Mouse (Mus musculus) liver (tissue): ENCODE measurements around the gene Tnfsf18.

Experiments used
- DNase-seq: peaks from one replicate; pipeline ENCODE4 v3.0.0-alpha.2; 2020; ENCODE audit warnings: mixed read lengths

Tnfsf18 gene

DNA sequence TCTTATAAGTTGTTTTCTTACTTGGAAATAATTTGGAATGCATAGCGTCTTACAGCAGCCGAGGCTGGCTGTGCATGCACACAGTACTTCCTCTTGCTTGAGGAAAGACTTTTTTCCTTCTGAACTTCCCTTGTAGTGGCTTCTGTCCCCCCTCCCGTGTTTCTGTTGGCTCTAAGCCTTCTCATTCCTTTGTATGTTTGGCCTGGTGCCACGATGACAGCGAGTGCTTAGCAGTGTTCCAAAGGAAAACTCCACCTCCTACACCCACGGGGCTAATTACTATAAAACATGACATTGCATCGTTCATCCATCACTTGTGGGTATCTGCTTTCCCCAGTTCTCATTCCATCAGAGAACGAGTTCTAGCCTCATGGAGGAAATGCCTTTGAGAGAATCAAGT is at the start of gene Tnfsf18:
Tnfsf18 (plus strand) TSS at position 313 of the 400 bp plus-strand sequence.
- peak; percentile 45 for DNase-seq

DNA sequence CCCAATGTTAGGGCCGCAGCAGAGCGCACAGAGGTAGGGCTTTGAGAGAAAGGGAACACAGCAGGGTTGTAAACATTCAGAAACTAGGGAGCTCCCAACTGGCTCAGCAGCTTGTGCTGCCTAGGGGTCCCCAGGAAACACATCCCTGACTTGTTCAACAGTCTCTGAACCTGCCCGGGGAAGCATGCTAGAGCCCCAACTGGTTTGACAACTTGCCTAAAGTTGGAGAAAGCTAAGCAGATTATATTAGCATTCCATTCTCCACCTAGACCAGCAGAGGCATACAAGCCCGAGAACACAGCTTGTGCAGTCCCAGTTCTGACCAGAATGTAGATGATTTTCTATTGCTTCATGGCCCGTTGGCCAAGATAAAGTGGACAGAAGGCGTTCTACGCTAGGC is 49.6 kb upstream of the Tnfsf18 start:
- no peak for DNase-seq

DNA sequence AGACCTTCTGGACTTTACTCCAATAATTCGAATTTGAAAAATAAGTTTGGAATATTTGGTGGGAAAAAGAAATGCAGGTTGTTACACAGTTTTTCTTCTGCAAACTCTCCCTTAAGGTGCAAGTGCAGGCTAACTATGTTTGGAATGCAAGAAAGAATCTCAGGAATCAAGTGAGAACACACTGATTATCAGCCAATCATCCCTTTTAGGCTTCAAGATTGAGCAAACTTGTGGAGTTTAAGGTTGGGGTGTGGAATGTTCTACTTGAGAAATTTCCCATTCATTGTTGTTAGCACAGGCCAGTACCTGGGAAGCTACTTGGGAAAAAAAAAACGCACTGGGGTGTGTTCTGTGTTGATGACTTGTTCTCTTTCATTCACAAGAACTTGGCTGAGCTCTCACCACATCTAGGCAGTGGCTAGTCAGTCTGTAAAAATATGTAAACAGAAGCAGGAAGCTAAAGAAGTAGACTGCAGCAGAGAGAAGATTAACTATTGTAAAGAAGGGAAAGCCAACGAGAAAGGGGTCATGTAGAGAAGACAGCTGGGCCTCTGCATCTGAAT is 42.7 kb upstream of the Tnfsf18 start:
- no peak for DNase-seq

DNA sequence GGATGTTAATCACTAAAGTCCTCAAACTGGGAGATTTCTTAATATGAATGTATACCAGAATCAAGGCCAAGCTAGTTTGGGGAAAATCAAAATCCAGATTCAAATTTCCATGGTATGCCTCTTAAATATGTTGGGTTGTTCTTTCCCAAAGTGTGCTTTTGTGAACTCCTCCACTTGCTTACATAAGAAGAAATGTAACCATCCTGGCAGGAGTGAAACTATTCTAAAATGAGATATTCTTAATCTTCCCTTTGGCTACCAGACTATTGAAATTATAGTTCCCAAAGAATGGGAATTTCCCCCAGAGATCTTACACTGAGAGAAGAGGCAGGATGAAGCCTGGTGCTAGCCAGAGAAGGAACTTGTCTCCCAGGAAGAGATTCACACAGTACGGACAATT is 42.2 kb upstream of the Tnfsf18 start:
- no peak for DNase-seq

DNA sequence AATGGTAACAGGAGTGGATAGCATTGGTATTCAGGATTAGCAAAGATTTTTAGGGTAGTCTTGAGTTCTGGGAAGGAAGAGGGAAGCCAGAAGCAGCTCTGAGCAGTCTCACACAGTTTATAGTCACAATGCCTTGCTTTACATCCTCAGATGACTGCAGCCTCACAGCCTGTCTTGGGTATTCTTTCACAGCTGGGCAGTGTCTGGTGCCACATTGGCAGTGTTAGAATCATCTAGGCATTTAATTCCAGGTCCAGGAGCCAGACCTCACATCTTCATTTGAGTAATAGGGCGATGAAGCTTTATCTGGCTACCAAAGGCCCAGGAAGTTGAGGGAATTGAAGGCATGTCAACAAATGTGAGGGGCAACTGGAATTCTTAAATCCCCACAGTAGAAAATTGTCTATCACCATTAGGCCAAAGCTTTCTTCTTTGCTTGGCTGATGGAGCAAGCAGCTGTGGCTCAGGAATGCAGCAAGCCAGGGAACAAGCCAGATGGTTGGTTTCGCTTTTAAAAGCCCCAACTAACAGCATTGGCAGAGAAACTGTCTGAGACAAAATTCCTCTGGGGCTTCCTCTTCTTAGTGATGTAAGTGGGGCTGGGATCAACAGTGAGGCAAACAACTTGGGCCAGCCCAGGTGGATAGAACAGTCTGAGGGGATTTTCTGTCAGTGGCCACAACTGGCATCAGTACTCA is 30.9 kb upstream of the Tnfsf18 start:
- DNase-seq = no peak

DNA sequence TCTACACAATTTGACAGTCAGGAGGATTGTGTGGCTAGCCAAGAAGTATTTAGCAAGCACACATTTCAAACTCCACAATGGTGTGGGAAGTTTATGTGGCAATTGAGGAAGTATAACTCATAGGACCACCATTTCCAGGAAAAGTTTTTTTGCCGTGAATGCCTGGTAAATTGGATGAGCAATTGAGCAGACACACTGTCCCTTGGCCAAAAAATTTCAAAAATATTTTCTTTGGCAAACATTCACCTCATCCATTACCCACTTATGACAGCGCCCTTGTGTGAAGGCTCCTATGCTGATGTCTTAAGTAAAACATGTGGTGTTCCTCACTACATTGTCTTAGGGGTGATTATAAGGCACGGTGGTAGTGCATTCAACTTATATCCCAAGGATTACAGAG is 17.2 kb upstream of the Tnfsf18 start:
- no peak for DNase-seq

DNA sequence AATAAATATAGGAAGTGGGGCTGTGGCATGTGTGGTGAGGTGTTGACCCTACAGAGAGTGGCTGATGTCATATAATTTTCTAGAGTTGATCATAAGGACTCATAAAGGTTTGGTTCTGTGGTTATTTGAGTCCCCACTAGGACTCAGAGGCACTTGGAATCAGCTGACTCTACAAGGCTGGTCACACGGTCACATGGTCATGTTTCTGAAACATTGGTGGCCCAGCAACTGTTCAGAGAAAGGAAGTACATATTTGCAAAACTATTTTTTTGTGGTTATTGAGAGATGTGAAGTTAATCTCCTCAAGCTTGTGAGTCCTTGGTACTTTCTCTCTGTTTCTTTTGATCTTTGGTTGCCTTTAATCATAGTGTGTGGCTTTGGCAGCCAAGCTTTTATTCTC is 14.6 kb upstream of the Tnfsf18 start:
- DNase-seq = no peak

DNA sequence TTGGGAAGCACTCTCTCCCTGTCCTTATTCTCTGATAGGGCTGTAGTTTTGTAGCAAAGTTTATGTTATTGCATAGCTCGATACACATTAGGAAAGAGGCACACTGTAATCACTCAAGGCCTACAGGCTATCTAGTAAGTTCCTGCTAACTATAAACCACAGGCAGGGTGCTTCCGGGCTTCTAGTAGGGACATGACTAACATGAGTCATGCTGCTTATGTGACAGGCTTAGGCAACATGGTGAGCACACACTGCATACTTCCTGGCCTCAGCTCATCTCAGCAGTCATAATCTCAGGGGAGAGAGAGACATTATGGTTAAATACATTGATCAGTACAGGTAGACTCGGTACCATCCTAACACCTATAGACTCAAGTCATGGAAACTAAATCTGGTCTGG is 12.2 kb upstream of the Tnfsf18 start:
- no peak for DNase-seq

DNA sequence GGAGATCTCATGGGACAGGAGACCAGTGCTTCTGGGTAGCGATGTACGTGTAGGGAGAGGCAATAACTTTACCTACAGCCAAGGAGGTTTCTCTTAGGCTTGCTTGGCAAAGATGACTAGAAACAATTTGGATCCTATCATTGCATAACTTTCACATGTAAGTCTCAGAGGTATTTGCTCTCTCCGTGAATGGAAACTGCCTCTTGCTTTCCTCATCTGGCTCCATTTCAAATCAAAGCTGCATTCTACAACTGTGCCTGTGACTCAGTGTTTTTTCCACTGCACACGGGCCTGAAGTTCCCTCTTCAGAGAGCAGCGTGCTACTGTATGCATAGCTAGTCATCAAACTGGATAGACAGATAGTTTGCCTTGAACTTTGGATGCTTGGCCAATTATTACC is 7.4 kb upstream of the Tnfsf18 start:
- DNase-seq = no peak

DNA sequence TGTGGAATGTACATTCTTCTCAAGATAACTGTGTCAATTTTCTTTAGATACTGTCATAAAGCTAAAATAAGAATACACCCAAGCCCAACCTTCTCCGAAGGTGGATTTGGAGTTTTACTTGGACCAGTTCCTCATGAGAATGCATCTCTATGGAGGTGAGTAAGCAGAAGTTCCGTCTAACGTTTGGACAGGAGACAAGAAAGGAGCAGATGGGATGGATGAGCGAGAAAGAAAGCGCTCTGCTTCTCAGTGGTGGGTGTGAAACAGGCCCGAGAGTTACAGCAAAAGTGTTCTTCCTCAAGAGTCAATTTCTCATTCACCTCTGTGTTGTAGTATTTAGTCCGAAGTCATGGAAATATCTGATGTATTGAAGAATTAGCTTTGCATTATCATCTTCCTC is 2.7 kb upstream of the Tnfsf18 start:
- no peak for DNase-seq

DNA sequence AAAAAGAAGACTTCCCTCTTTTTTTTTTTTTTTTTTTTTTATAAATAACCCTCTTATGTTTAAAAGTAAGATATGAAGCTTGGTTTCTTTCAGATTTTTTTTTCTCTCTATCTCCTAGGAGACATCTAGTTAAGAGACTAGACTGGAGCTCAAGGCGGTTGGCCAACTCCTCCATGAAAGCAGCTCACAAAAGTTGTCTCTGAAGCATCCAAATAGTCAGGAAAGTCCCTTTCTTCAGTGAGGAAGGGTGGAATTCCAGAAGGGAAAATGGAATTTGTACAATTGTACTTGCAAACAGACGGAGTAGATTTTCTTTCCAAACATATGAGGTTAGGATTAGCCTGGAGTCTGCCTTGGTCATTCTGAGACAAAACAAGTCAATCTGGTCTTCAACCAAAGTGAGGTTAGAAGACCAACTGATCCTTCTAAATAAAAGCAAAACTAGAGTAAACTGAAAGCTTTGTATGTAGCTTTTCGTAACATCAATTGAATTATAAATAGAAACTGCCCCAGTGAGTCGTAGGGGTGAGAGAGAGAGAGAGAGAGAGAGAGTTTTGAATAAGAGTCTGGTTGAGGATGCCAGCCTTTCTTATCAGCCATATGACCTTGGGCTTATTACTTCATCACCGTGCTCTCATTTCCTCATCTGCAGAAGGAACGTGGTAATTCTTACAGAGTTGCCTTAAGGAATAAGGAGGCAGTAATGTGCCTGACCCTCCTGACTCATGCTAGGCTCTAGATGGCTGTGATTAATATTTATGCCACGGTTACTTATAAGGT is 2.6 kb downstream of the Tnfsf18 start:
- DNase-seq = no peak

DNA sequence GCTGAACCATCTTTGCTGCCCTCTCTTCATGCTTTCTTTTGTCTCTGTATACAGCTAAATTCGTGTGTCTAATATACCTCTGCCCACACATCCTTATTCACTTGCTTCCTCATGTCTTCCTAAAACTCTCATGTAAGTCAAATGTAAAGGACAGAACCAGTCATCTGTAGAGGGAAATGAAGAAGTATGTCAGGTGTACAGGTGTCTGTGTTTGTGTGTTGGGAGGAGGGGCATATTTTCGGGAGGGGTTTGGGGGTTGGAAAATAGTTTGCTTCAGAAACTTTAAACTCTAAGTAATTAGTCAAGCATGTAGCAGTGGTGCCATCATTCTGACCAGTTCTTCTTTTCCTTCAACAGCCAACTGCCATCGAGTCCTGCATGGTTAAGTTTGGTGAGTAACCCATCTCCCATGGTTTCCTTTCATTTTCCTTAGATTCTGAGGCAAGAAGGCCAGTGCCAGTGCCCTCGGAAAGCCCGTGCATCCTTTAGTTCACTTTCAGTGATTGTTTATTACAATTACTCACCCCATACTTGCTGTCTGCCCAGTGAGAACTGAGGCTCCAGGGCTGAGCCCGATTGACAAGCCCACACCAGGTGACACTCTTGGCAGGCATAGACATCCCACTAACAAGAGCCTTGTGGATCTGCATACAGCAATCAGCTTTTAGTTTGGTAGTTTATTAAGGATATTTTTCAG is 5.8 kb downstream of the Tnfsf18 start:
- DNase-seq = no peak

DNA sequence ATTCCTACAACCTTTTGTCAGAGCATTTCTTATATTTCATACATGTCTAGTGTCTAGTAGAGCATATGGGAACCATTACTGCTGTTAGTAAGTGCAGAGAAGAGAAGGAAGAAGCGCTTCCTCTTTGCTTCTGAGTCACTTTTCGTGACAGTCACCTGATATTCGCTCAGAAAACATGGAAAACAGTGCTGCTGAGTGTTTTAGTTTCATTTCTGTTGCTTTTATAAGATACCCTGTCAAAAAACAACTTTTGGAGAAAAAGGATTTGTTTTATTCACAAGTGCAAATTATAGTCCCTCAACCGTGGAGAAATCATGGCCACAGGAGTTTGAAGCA is 6.3 kb downstream of the Tnfsf18 start:
- DNase-seq = no peak

DNA sequence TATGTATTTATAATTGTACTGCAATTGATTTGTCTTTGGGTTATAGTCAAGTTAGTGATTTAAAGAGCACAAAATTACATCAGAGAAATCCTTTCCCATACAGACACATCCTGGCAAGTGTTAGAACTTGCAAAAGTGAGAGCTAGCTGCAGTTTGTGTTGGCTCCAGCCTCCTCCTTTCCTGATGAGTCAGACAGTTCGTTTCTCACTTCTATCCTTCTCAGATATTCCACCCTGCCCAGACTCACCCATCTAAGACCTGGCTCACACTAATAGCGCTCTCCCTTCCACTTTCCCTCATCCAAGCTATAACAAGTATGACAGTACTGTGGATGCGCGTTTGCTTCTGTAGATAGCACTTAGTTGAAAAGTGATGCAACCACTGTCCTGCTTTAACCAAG is 11.9 kb downstream of the Tnfsf18 start:
- DNase-seq = no peak

DNA sequence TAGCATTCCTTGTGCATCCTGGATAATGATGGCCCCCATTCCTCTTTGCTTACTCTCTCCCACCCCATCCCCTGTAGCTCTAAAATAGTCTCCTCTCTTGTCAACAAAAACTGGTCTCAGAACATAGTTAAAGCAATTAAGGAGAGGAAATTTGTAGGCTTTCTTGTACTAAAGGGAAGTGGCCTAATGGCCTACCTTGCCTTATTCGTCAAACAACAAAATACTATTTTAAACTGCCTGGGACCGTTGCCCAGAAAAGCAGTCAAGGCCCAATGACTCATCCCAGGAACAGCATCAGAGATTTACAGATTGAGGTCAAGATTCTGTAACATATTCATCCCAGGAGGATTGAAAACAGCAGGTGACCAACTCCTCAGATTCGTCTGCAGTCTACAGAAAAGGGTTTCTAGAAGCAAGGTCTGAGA is 13.2 kb downstream of the Tnfsf18 start:
- no peak for DNase-seq

DNA sequence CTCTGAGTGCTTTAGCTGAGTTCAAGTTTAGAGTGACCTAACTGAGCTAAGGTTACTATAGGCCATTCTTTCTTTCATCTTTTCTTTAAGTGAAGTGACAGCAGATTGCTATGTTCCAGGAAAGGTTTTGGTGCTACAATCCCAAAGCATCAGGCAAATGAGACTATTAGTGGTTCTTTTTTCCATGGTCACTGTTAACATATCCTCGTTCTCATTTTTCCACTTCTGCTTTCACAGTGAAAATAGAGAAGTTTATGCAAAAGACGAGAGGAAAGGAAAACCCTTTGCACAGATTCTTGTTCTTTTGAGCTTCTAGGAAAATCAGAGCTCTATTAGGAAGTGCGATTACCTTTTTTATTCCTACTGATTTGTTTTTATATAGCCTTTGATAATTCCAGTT is 22.9 kb downstream of the Tnfsf18 start:
- no peak for DNase-seq

DNA sequence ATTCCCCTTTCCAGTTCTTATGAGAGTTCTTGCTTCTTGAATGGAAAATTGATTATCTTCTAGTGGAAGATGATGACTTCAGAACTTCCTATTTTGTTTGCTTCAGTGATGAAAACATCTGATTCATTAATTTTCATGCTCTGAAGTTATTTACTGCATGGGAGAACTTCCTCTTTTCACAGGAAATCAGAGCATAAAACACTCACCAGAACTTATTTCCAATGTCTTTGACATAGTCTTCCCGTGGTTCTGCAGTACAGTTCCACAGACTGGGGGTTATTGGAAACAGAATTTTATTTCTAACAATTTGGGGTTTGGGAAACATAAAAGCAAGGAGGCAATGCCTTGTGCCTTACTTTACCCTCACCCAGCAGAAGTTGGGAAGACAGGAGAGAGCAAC is 25.8 kb downstream of the Tnfsf18 start:
- DNase-seq = no peak

DNA sequence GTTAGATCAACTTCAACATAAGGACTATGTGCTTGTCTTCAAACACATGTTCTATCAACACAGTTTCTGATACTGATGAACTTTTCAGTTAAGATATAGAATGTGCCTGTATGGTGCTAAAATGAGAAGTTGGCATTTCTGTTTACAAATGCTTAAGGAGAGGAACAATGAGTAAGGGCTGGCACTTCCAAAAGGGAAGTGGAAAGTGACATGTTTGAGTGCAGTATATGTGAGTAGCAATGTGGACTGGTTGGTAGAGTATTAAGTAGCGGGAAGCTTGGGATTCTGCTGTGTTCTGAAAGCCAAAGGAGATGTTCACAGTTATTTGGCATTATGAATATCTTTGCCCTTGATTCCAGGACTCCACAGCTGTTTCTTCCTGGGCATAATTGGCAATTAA is 33.7 kb downstream of the Tnfsf18 start:
- no peak for DNase-seq

DNA sequence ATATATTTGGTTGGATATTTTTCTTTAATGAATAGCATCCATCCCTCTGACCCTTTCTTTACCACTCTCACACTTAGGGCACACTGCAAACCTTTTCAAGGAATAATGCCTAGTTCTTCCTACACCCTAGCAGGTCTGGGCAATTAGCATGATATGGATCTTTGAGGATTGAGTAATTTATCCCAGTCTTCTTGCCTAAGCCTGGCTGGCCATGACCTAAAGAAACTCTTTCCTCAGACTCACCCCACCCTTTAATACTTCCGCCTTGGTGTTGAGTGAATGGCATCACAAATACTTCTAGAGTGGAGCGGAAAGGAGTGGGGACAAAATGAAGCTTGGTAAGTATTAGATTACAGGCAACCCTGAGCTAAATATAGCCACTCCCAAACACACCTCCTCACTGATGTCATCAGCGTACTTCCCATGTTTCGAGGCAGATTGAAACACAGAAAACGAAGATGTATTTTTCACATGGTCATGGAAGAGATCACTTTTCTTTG is 56.2 kb downstream of the Tnfsf18 start:
- DNase-seq = no peak

DNA sequence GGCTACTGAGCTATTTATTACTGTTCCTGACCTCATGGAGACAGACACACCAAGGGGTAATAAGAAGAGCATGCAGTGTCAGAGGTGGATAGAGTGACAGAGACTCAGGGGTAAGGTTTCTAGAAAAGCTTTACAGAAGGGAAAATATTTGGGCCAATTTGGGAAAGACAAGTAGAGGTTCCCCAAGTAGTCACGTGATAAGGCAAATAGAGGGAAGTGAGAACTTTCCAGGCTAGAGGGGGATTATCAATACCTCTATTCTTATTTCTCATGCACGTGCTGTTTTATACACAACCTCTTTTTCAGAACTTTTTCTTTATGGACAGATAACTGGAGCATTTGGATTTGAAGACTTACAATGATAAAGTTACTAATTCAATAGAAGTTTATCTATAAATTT is 57.6 kb downstream of the Tnfsf18 start:
- no peak for DNase-seq
